Mouse (Mus musculus) forebrain, embryonic 11.5 days (tissue): Measurements from ENCODE around the gene Impg1. TPM values are rescaled to one million over a fixed set of nuclear protein-coding genes. Genes with fewer than 3 reads are reported as not detected.

Experiments used
- ATAC-seq: fragments of 200-750 bp; cut with Nextera tagmentation; replicated peaks from 2 replicates; pipeline ENCODE4 v1.8.0; 2017; ENCODE audit warnings: moderate TSS enrichment; ENCODE audit not compliant: low FRiP score
- DNase-seq: peaks from one replicate; pipeline ENCODE4 v3.0.0-alpha.2; 2017; ENCODE audit warnings: low spot score
- H3K27ac ChIP-seq: fragments of 300-500 bp; sonication (generic); 2 replicates; pipeline ENCODE4 v1.5.1; 2014; ENCODE audit warnings: low read depth, low read length
- H3K27me3 ChIP-seq: fragments of 300-500 bp; sonication (generic); 2 replicates; pipeline ENCODE4 v1.6.1; 2014; ENCODE audit warnings: mild to moderate bottlenecking, low read length, mixed read lengths; ENCODE audit not compliant: control insufficient read depth, insufficient read depth
- H3K36me3 ChIP-seq: fragments of 300-500 bp; sonication (generic); 2 replicates; pipeline ENCODE4 v1.6.1; 2014; ENCODE audit warnings: mild to moderate bottlenecking, low read length, moderate library complexity, mixed read lengths; ENCODE audit not compliant: control insufficient read depth, insufficient read depth
- H3K4me1 ChIP-seq: fragments of 300-500 bp; sonication (generic); replicated peaks from 2 replicates; pipeline ENCODE4 v1.6.1; 2014; ENCODE audit warnings: low read length, mixed read lengths; ENCODE audit not compliant: control insufficient read depth, insufficient read depth
- H3K4me2 ChIP-seq: fragments of 300-500 bp; sonication (generic); 2 replicates; pipeline ENCODE4 v1.6.1; 2014; ENCODE audit warnings: low read depth, mild to moderate bottlenecking, low read length, moderate library complexity, mixed read lengths; ENCODE audit not compliant: severe bottlenecking
- H3K4me3 ChIP-seq: fragments of 300-500 bp; sonication (generic); 2 replicates; pipeline ENCODE4 v1.5.1; 2014; ENCODE audit warnings: low read depth, low read length
- H3K9ac ChIP-seq: fragments of 300-500 bp; sonication (generic); 2 replicates; pipeline ENCODE4 v1.6.1; 2014; ENCODE audit warnings: low read length
- H3K9me3 ChIP-seq: fragments of 300-500 bp; sonication (generic); 2 replicates; pipeline ENCODE4 v1.6.1; 2016; ENCODE audit warnings: low read length, mixed read lengths; ENCODE audit not compliant: control insufficient read depth
- WGBS: fragments of 180-500 bp; shearing (Covaris S2); extraction: QIAGEN DNeasy Blood & Tissue Kit; methylation state at CpG from one replicate; pipeline ENCODE4 v1.1.7; 2014; 5-methylcytosine and 5-hydroxymethylcytosine counted together
- polyA plus RNA-seq: library from polyadenylated mRNA; unstranded; fragments of >200 nt; fragmentation: Nextera tagmentation; extraction: Ambion mirVana; gene quantifications from 2 replicates; pipeline ENCODE4 v1.2.1, GENCODE M21; 2014

Gene Impg1
- not detected in 2 replicates for polyA plus RNA-seq

DNA sequence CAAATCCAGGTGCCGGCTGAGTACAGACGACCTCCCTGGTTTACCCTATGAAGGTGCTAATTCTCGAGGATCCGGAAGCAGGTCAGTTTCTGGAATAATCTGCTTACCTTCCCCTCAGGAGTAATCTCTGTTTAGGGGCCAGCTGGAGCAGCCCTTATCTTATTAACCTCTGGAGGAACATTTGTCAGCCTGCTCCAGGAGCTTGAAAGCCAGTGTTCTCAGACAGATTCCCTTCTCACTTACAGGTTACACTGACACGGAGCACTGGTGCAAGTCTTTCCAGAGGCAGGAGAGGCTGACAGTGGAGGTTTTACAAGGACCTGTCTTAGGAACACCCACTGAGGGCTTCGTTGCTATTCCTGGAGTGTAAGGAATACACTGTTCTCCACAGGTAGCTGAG is at the start of gene Impg1:
Impg1 (minus strand) TSS at position 101 of the 400 bp plus-strand sequence.
- ATAC-seq = no peak
- H3K9me3 ChIP-seq = no peaks in the 10 kb centered on the region
- WGBS = 55% methylated on average over 6 of the region's 6 CpGs
- H3K9ac ChIP-seq = no peak within 1 kb of the TSS
- no peak within 1 kb of the TSS for H3K4me3 ChIP-seq
- no peaks in the 10 kb centered on the region for H3K4me1 ChIP-seq
- no peak within 1 kb of the TSS for H3K4me2 ChIP-seq
- no peaks in the 10 kb centered on the region for H3K36me3 ChIP-seq
- no peaks in the 10 kb centered on the region for H3K27me3 ChIP-seq
- H3K27ac ChIP-seq = no peak within 1 kb of the TSS
- no peak for DNase-seq

- Histone ChIP-seq H3K4me3 (no peak overlapping the region), H3K4me2 (no peak overlapping the region), H3K27me3 (no peaks in the 10 kb centered on the region), H3K27ac (no peak overlapping the region), H3K4me1 (no peaks in the 10 kb centered on the region), H3K36me3 (no peaks in the 10 kb centered on the region), H3K9ac (no peak overlapping the region), H3K9me3 (no peaks in the 10 kb centered on the region)
- ATAC-seq (no peak), DNase-seq (no peak)
- whole genome bisulfite sequencing = 84% methylated on average over 7 of the region's 7 CpGs
These were observed 44.3 kb upstream of the Impg1 start for GRCm38 (mm10) chr9:80509464-80510153.

GRCm38 (mm10) chr9:80504496-80505012 is 39.3 kb upstream of the Impg1 start:
- no peak for DNase-seq
- no peak overlapping the region for H3K9ac ChIP-seq
- H3K4me3 ChIP-seq = no peak overlapping the region
- H3K4me1 ChIP-seq = no peaks in the 10 kb centered on the region
- no peak for ATAC-seq
- WGBS = 49% methylated on average over 2 of the region's 2 CpGs
- no peaks in the 10 kb centered on the region for H3K9me3 ChIP-seq
- no peaks in the 10 kb centered on the region for H3K36me3 ChIP-seq
- H3K4me2 ChIP-seq = no peak overlapping the region
- no peaks in the 10 kb centered on the region for H3K27me3 ChIP-seq
- no peak overlapping the region for H3K27ac ChIP-seq

- DNase-seq (no peak), ATAC-seq (no peak)
- H3K4me2 ChIP-seq = no peak overlapping the region
These were observed 26.3 kb upstream of the Impg1 start for GRCm38 (mm10) chr9:80491591-80491990.

DNA sequence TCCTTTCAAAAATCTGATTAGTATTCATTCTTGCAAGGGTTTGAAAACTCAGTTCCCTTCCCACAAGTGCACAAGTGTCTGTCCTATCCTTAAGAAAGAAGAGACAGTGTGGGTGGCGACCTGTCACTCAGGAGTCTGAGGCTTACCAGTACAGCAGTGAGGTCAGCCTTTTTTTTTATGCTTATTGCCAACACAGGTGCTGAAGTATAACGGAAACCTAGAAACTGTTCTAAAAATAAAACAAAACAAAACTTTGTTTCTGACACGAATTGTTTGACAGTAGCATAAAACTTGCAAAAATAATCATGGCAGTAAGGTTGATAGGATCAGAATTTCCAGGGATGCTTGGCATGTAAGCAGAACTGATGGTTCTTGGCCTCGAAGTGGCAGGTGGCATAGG is 4.9 kb downstream of the Impg1 start:
- 82% methylated on average over 4 of the region's 4 CpGs for WGBS
- no peak overlapping the region for H3K4me3 ChIP-seq
- ATAC-seq (no peak), DNase-seq (no peak)
- H3K4me2 ChIP-seq = no peak overlapping the region
- H3K27ac ChIP-seq = no peak overlapping the region
- no peak overlapping the region for H3K9ac ChIP-seq
- H3K27me3 ChIP-seq = no peaks in the 10 kb centered on the region
- H3K9me3 ChIP-seq = no peaks in the 10 kb centered on the region
- no peaks in the 10 kb centered on the region for H3K4me1 ChIP-seq
- no peaks in the 10 kb centered on the region for H3K36me3 ChIP-seq

More at GRCm38 (mm10) chr9:80491591-80491990, 26.3 kb upstream of the Impg1 start:
- Histone ChIP-seq H3K9me3 (no peaks in the 10 kb centered on the region), H3K4me1 (no peaks in the 10 kb centered on the region), H3K27ac (no peak overlapping the region), H3K27me3 (no peaks in the 10 kb centered on the region), H3K36me3 (no peaks in the 10 kb centered on the region), H3K9ac (no peak overlapping the region), H3K4me3 (no peak overlapping the region)
- WGBS = 80% methylated on average over 4 of the region's 4 CpGs

- ATAC-seq (no peak), DNase-seq (no peak)
- H3K27ac ChIP-seq = no peak overlapping the region
- no peaks in the 10 kb centered on the region for H3K4me1 ChIP-seq
- H3K4me2 ChIP-seq = no peak overlapping the region
- H3K4me3 ChIP-seq = no peak overlapping the region
- H3K9me3 ChIP-seq = no peaks in the 10 kb centered on the region
- no peaks in the 10 kb centered on the region for H3K27me3 ChIP-seq
- no peaks in the 10 kb centered on the region for H3K36me3 ChIP-seq
- H3K9ac ChIP-seq = no peak overlapping the region
- 31% methylated on average over 3 of the region's 3 CpGs for WGBS
These were observed 14.6 kb downstream of the Impg1 start for GRCm38 (mm10) chr9:80450467-80451261.

GRCm38 (mm10) chr9:80441096-80441710 is 24.1 kb downstream of the Impg1 start:
- H3K9me3 ChIP-seq = no peaks in the 10 kb centered on the region
- H3K36me3 ChIP-seq = no peaks in the 10 kb centered on the region
- H3K27me3 ChIP-seq = no peaks in the 10 kb centered on the region
- DNase-seq (no peak), ATAC-seq (no peak)
- H3K4me3 ChIP-seq = no peak overlapping the region
- H3K4me2 ChIP-seq = no peak overlapping the region
- 65% methylated on average over 5 of the region's 5 CpGs for WGBS
- no peak overlapping the region for H3K27ac ChIP-seq
- H3K4me1 ChIP-seq = no peaks in the 10 kb centered on the region
- no peak overlapping the region for H3K9ac ChIP-seq

DNA sequence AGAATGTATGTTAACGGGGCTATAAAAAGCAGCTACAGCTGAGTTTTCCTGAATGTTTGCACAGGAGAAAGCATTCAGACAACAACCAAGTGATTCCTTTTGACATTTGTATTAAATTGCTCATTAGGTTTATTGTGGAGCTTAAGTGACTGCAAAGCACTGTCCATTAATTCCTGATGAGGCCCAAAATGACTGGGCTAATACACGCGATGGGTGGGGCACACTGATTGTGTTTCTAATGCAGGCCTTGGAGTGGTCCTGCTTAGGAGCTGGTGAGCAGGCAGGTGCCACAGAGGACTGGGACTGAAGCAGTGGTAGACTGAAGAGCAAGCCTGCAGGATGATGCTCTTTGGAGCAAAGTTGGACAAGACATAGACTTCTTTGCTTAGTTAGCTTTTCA is 73.9 kb downstream of the Impg1 start:
- Histone ChIP-seq H3K27ac (no peak overlapping the region), H3K27me3 (no peaks in the 10 kb centered on the region; the same call in 1 of the 2 replicates), H3K4me2 (no peak overlapping the region), H3K4me1 (0 out of 2 replicates have a peak, but pooled peaks cover 3% of the 10 kb centered on the region), H3K9ac (no peak overlapping the region), H3K9me3 (no peaks in the 10 kb centered on the region), H3K4me3 (no peak overlapping the region), H3K36me3 (no peaks in the 10 kb centered on the region)
- 29% methylated on average over 3 of the region's 3 CpGs for WGBS
- DNase-seq (no peak), ATAC-seq (peak; percentile 28; the same call in 1 of the 2 replicates)
